26 mouse cellular contexts compared by ENCODE assay signal in genomic region chr2:37782002-37782401, GRCm38 (mm10). TPM values are rescaled to one million over a fixed set of nuclear protein-coding genes. Genes with fewer than 3 reads are reported as not detected.
DNase-seq lines count a peak whose midpoint lies in the region; ATAC-seq and TF ChIP-seq lines count a peak whose summit lies in the region.
"Had no signal": no experiment of that assay in that cellular context is flagged by ENCODE, and none has a peak within 500 bp of the region (broad histone marks: within the 10 kb centered on the region; RNA-seq: fewer than 3 reads in every experiment).

No protein-coding gene starts in this region.

- peak; percentile 53 for DNase-seq in forebrain, embryonic 10.5 days (ENCODE audit: extremely low spot score, low spot score)
- DNase-seq in heart, adult 2 months: no peak
- peak; percentile 79 for DNase-seq in embryo, embryonic 11 days
- DNase-seq in mesoderm, embryonic 11.5 days (ENCODE audit: low read depth, low spot score): peak; percentile 74
- DNase-seq in MN1 (ENCODE audit: low spot score): no peak
- no peak for DNase-seq in adrenal gland, postnatal 25 days
- DNase-seq: adrenal gland, postnatal 14 days; cerebellum, adult 18-20 months; cerebellum, postnatal 36 days; kidney, postnatal 4 days; layer of hippocampus, adult 9-11 months; left cerebral cortex, postnatal 4 days; lung, adult 18-20 months; lung, postnatal 14 days; right cerebral cortex, postnatal 4 days had no signal

- H3K4me3 ChIP-seq in forebrain, embryonic 10.5 days: peak overlapping the region; percentile 46
- no peak overlapping the region for H3K4me3 ChIP-seq in forebrain, embryonic 13.5 days
- H3K4me3 ChIP-seq in heart, embryonic 13.5 days: no peak overlapping the region
- no peak overlapping the region for H3K4me3 ChIP-seq in heart, adult 2 months
- H3K4me3 ChIP-seq: hindbrain, embryonic 13.5 days; kidney, embryonic 15.5 days; left cerebral cortex, adult 2 months had no signal

- intact Hi-C loops in heart, adult 2 months (cut with DNase I): no loop called here

- H3K4me2 ChIP-seq in forebrain, embryonic 13.5 days: no peak overlapping the region; the same call in 1 of the 2 replicates
- no peak overlapping the region for H3K4me2 ChIP-seq in heart, embryonic 13.5 days
- H3K4me2 ChIP-seq: hindbrain, embryonic 13.5 days; kidney, embryonic 15.5 days; liver, embryonic 11.5 days had no signal

- H3K9me3 ChIP-seq in forebrain, embryonic 10.5 days: no peaks in the 10 kb centered on the region; the same call in 1 of the 2 replicates
- no peaks in the 10 kb centered on the region for H3K9me3 ChIP-seq in forebrain, embryonic 13.5 days (replicated peaks)
- no peaks in the 10 kb centered on the region for H3K9me3 ChIP-seq in heart, embryonic 13.5 days
- H3K9me3 ChIP-seq: G1E; hindbrain, embryonic 13.5 days; kidney, embryonic 15.5 days had no signal

- H3K9ac ChIP-seq in forebrain, embryonic 13.5 days: no peak overlapping the region
- no peak overlapping the region for H3K9ac ChIP-seq in heart, embryonic 13.5 days
- no peak overlapping the region for H3K9ac ChIP-seq in heart, adult 2 months (ENCODE audit: low read depth, low read length)
- H3K9ac ChIP-seq: hindbrain, embryonic 13.5 days; kidney, embryonic 15.5 days had no signal

- peaks cover 27% of the 10 kb centered on the region for H3K27me3 ChIP-seq in forebrain, embryonic 10.5 days (ENCODE audit: poor library complexity, severe bottlenecking)
- H3K27me3 ChIP-seq in forebrain, embryonic 13.5 days: no peaks in the 10 kb centered on the region
- H3K27me3 ChIP-seq in heart, embryonic 13.5 days (replicated peaks): peaks cover 25% of the 10 kb centered on the region
- H3K27me3 ChIP-seq in heart, adult 2 months (ENCODE audit: control insufficient read depth, insufficient read depth, low read length): peaks cover 6% of the 10 kb centered on the region

- WGBS in forebrain, embryonic 10.5 days: 5% methylated on average over 7 of the region's 7 CpGs
- WGBS in forebrain, embryonic 13.5 days: 13% methylated on average over 7 of the region's 7 CpGs
- 32% methylated on average over 7 of the region's 7 CpGs for WGBS in heart, embryonic 13.5 days
- WGBS in heart, adult 2 months: 71% methylated on average over 7 of the region's 7 CpGs

- H3K4me1 ChIP-seq in forebrain, embryonic 10.5 days: peaks cover 89% of the 10 kb centered on the region
- peaks cover 58% of the 10 kb centered on the region for H3K4me1 ChIP-seq in forebrain, embryonic 13.5 days
- peaks cover 69% of the 10 kb centered on the region for H3K4me1 ChIP-seq in heart, embryonic 13.5 days
- H3K4me1 ChIP-seq in heart, adult 2 months (ENCODE audit: control insufficient read depth, insufficient read depth, low read length): peaks cover 5% of the 10 kb centered on the region; the same call in 1 of the 2 replicates

- TF ChIP-seq POLR2A in heart, adult 2 months (IDR thresholded peaks at IDR 0.05; ENCODE audit: insufficient read depth, low read depth, low read length): no peak

- H3K36me3 ChIP-seq in forebrain, embryonic 10.5 days (replicated peaks): peaks cover 45% of the 10 kb centered on the region
- H3K36me3 ChIP-seq in forebrain, embryonic 13.5 days (ENCODE audit: poor library complexity, severe bottlenecking): peaks cover 34% of the 10 kb centered on the region
- no peaks in the 10 kb centered on the region for H3K36me3 ChIP-seq in heart, embryonic 13.5 days
- no peaks in the 10 kb centered on the region for H3K36me3 ChIP-seq in heart, adult 2 months (ENCODE audit: control insufficient read depth, insufficient read depth, low read length)
- H3K36me3 ChIP-seq: G1E; hindbrain, embryonic 13.5 days; kidney, embryonic 15.5 days had no signal

- TF ChIP-seq CTCF in heart, adult 2 months (IDR thresholded peaks at IDR 0.05): no peak

- H3K79me2 ChIP-seq in heart, adult 2 months (replicated peaks; ENCODE audit: control insufficient read depth, insufficient read depth, low read length): no peaks in the 10 kb centered on the region

- H3K27ac ChIP-seq in forebrain, embryonic 10.5 days: peak overlapping the region; percentile 87
- H3K27ac ChIP-seq in forebrain, embryonic 13.5 days: no peak overlapping the region
- H3K27ac ChIP-seq in heart, embryonic 13.5 days (replicated peaks): peak overlapping the region; percentile 80
- no peak overlapping the region for H3K27ac ChIP-seq in heart, adult 2 months
- H3K27ac ChIP-seq: hindbrain, embryonic 13.5 days; left cerebral cortex, adult 2 months; stomach, postnatal 0 days had no signal

- ATAC-seq in forebrain, embryonic 13.5 days: no peak
- ATAC-seq in heart, embryonic 13.5 days (ENCODE audit: extremely low read depth, insufficient number of reproducible peaks, low FRiP score, low TSS enrichment): no peak
- ATAC-seq: CD4-positive, CD25-positive, alpha-beta regulatory T cell, adult 4 months; inflammation-experienced regulatory T-cells, adult 6 months had no signal

- no peak for TF ChIP-seq EP300 in heart, adult 2 months (IDR thresholded peaks at IDR 0.05; ENCODE audit: insufficient read depth, low read depth, low read length)

RNA-seq across cellular contexts. Expression of gene Crb2, which starts 6.0 kb away (rescaled TPM):
- 30.4 and 30.9 TPM in 2 replicates for polyA plus RNA-seq in forebrain, embryonic 10.5 days (2016; fragmentation: Nextera tagmentation; extraction: Ambion mirVana)
- polyA plus RNA-seq in forebrain, embryonic 13.5 days (2015; fragmentation: Nextera tagmentation; extraction: Ambion mirVana): 9.1 and 12.8 TPM in 2 replicates
- polyA plus RNA-seq in heart, embryonic 13.5 days (2015; fragmentation: Nextera tagmentation; extraction: Ambion mirVana): 3.0 and 4.0 TPM in 2 replicates
- total RNA-seq in heart, adult 2 months (2021): under 1 TPM; 0.48 to 0.81 TPM
- polyA plus RNA-seq in heart, adult 2 months (2012; rRNA removed): 0.61 and 0.64 TPM in 2 replicates
- total RNA-seq in adrenal gland, postnatal 25 days (2021): 0.52 and 0.62 TPM in 2 replicates
- total RNA-seq: megakaryocyte, adult 5-6 weeks had no signal
- polyA plus RNA-seq: G1E; inflammation-experienced regulatory T-cells, adult 6 months had no signal

Comparison
In these comparisons a context has a peak if more than half of its experiments do, and no peak if none do; other contexts are left out.
1. H3K27ac ChIP-seq: peak in forebrain, embryonic 10.5 days (single experiment) and heart, embryonic 13.5 days (single experiment); none in forebrain, embryonic 13.5 days (single experiment) and heart, adult 2 months (single experiment).
2. DNase-seq: peak in forebrain, embryonic 10.5 days (single experiment), embryo, embryonic 11 days (single experiment) and mesoderm, embryonic 11.5 days (single experiment); none in heart, adult 2 months (0 of 2), MN1 (single experiment) and adrenal gland, postnatal 25 days (single experiment).